Mouse (Mus musculus) stomach, postnatal 0 days (tissue): ENCODE data around the gene Gpatch8.

Source experiments
- CTCF ChIP-seq: IDR thresholded peaks from 2 replicates; pipeline ENCODE4 v1.5.1; 2016; ENCODE audit warnings: antibody characterized with exemption, low read depth, mild to moderate bottlenecking, moderate library complexity
- EP300 ChIP-seq: optimal IDR thresholded peaks from 2 replicates; pipeline ENCODE3; 2016; ENCODE audit warnings: antibody characterized with exemption

- TF ChIP-seq CTCF (no peak), EP300 (no peak)
These were observed 103.1 kb downstream of the Gpatch8 start for GRCm38 (mm10) chr11:102453131-102453530.
